Mouse (Mus musculus): ENCODE data around the gene Ngf. TPM values are rescaled to one million over a fixed set of nuclear protein-coding genes. Genes with fewer than 3 reads are reported as not detected.

Gene Ngf
- not detected for total RNA-seq (2023)

DNA sequence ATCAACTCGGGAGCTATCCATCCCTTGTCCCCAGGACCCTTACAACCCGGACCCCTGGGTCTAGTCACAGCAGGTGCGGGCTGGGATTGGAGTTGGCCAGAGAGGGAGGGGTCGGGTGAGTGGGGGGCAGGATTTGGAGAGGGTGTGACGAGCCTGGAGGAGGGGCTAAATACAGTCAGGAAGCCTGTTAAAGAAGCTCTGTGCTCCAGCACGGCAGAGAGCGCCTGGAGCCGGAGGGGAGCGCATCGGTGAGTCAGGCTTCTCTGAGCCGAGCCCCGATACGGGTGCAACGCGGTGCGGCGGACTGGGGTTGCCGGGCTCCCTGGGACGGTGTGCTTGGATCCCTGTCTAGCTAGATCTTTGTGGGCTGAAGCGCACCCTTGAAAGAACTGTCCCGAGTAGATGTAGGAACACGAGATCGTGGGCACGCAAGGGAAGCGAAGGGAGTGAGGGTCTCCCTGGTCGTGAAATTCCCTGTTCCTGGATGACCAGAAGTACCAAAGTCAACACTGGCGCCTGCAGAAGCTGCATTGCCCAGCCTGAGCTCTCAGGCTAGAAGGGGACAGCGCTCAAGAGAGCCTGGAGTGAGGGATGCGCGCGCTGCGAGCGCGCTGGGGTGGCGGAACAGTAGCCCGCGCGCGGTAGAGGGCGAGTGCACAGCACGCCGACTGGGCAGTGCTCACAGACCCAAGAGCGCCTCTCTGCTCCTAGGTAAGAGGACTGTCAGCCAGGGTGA lies at the start of gene Ngf:
TSS of gene Ngf (plus strand) at position 207 of the 736 bp plus-strand sequence.

Data from neutrophil, adult 59 days (primary cell).